Mouse (Mus musculus) thymus, postnatal 25 days (tissue): ENCODE measurements at regions not wholly inside any gene's neighbourhood (a gene's known extent, or its start where the extent isn't known, plus 50 kb on each side); places are given as distances from the start of the nearest gene placed in this dataset.
"Not testable (repeated sequence)": the region's sequence is repeated elsewhere in the genome, so short reads cannot be mapped to it uniquely, and the experiment has no call there.

Source experiments
- DNase-seq: peaks from one replicate; pipeline ENCODE4 v3.0.0; 2022

- DNase-seq, result not testable (repeated sequence)
Observed at GRCm38 (mm10) chr12:119102106-119102505, 135.9 kb upstream of the Abcb5 start.

DNA sequence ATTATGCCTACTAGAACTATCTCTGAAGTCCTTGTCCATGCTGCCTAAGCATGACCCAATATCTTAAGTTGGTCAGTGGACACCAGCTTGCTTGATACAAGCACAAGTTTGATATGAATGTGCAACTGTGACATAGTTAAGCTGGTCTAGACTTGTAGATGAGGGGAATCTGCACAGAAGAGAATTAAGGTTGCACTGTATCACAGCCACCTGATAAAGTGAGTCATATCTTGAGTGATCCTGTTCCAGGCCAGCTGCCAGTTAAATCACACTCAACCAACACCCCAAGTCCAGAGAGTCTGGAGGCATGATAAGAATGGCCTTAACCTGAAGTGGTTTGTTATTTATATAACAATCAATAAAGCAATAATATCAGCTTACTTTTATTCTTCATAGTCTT lies 133.5 kb upstream of the Abcb5 start:
- no peak for DNase-seq

GRCm38 (mm10) chr12:119097814-119098213 lies 131.6 kb upstream of the Abcb5 start:
- no peak for DNase-seq

DNA sequence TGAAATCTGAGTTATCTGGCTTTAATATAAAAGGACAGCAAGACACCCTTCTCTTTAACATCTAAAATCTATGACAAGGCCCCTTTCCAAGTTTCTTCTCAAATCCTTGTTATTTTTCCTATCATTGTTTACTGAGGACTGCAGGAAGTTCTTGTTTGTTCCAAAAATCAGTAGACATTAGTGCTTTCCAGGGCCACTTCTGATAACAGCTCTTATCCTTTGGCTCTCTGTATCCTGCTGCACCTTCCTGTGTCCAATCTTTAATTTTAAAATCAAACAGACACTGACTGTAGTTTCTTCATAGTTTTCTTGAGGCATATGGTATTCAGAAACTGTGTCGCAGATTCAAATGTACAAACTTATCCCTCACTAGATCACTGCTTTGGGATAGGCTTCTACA lies 128.1 kb upstream of the Abcb5 start:
- DNase-seq, result no peak

- no peak for DNase-seq
Observed at GRCm38 (mm10) chr12:119093402-119093801, 127.2 kb upstream of the Abcb5 start.

GRCm38 (mm10) chr12:119089292-119089691 lies 123.1 kb upstream of the Abcb5 start:
- DNase-seq, result no peak

DNA sequence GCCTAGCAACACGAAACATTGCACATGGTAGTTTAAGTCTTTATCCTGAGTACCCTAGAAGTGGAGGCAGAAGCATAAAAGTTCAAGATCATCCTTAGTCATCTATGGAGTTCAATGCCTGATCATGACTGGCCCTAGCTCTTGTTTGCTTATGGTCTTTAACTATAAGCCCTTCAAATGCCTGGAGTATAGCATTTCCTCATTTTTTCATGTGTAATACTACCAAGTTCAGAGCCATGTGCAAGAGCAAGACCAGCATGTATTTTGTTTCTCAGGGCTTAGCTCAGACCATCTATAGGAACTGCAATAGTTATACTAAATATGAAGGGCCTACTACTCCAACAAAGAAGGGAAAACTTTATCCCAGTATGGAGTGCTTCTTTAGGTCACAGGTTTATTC lies 122.4 kb upstream of the Abcb5 start:
- no peak for DNase-seq

- DNase-seq, result no peak
Observed at GRCm38 (mm10) chr12:119084814-119085213, 118.6 kb upstream of the Abcb5 start.

- DNase-seq, result no peak
Observed at GRCm38 (mm10) chr12:119082781-119083180, 116.6 kb upstream of the Abcb5 start.

DNA sequence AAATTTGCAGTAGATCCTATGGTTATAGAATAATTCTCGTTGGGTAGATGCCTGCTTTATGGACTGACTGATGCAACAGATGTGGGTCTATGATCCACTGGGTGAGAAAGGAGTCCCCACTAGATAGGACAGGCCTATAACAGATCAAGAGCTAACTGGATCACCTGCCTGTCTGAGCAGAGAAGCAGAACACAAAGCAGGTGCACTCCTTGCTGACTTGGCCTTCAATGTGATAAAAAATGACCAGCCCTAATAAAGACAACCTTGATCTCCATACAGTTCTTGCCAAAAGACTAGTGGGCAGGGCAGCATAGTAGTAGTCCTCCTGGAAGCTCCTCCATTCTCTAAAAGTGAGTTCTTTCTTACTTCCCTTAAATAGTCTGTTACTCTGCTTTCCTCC lies 109.6 kb upstream of the Abcb5 start:
- DNase-seq, result no peak

DNA sequence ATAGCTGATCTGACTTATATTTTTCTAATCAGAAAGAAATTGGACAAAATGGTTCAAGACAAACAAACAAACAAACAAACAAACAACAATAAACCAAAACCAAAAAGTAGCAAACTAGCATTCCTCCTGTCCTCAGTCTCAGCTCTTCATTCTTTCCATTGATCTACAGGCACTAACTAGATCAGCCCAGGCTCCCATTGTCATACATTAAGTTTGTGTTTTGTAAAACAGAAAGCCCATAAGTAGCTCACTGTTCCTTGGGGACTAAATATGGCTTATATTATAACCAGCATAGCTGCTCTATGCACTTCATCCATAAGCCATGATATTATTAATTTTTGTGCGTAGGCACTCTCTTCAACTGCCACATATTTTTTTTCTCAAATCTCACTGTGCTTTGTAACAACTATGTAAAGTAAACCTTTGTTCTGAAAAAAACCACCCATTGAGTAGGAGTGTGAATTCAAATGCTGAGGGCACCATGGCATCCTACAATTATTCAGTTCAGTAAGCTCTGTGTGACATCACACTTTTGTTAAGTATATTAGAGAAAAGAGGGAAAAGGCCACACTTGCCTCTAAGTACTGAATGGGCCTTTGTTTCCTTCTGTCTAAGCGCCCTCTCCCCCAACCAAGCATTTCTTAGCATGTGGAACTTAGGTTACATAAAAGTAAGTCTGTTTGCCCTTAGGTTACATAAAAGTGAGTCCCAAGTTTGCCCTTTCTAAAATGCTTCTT lies 108.7 kb upstream of the Abcb5 start:
- no peak for DNase-seq

DNA sequence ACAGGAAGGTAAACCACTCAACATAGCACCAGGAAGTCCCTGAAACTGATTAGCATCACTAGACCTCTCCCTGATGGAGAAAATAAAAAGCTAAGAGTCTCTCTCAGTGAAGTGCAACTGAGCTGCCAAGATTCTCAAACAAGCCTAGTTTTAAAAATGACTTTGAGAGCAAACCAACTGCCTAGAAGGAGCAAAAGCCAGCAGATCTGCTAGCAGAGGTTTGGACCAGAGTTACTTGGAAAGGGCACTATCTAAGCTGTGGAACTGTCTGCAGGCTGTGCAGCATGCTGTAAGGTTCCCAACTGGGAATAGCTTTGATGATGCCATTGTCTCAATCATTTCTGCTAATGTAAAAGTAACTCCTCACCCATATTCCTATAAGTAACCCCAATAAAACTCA lies 107.9 kb upstream of the Abcb5 start:
- no peak for DNase-seq

DNA sequence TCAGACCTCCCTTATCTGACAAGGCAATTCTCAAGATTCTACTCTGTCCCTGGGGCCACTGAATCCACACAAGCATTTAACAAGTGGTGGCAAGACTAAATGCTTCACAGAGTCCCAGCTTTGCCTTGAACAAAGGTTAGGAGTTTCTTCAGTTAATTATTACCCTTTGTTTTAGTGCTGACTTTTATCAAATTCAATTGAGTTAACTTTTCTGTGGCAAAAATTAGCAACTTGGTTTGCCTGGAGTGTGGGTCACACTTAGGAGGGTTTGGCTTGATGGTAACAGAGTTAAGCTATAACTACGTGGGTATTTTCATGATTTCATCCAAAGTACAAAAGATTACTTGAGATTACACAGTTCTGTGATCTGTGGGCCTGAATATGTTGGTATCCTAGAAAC lies 104.7 kb upstream of the Abcb5 start:
- DNase-seq, result no peak

GRCm38 (mm10) chr12:119070446-119070845 lies 104.2 kb upstream of the Abcb5 start:
- no peak for DNase-seq

DNA sequence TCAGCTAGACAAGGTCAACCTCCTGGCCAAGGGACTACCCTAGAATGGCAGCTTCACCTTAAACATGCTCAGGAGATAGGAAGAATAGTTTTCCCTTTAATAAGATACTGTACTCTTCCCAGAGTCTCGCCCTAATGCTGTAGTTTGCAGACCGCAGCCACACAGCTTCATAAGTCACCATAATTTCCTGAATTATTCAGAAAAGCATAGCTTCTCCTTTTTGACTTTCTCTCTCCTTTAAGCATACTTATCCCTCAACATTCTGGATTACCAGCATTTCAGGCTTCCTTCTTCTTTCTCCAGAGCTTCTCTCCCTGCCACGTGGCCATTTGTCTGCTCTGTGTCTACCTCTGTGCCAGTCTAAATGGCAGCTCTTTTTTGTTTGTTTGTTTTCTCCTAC lies 103.5 kb upstream of the Abcb5 start:
- no peak for DNase-seq

DNA sequence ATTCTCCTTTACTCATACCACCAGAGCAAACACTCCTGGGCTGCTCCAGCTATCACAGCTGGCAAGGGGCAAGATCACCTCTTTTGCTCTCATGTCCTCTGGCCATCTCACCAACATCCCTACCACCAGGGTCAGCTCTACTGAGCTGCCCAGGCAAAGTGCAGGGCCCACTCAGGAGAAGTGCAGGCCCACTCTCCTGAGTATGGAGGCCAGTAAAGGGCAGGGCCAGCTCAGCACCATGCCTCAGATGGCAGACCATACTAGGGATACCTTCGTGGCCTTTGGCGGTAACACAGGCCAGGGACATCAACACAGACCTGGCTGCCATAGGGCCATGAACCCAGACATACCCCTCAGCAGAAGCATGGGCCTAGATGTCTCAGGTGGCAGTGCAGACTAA lies 101.9 kb upstream of the Abcb5 start:
- no peak for DNase-seq

GRCm38 (mm10) chr12:119062931-119063330 lies 96.7 kb upstream of the Abcb5 start:
- DNase-seq, result no peak

DNA sequence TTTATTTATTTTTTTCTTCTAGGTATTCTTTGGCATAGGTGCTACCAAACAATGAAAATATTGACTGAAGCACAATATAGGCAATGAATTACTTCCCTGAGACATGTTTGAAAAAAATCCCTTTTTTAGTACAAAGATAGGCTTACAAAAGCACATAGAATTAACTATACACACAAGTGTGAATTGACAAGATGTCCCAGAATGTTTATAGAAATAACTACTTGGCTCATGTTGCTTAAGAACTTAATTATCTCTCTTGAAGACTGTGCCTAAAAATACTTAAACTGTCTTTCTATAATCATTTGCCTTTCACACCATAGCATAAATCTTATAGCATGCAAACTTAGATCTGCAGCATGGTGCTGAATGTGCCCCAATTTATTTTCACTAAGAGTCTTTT lies 96.3 kb upstream of the Abcb5 start:
- DNase-seq, result no peak

DNA sequence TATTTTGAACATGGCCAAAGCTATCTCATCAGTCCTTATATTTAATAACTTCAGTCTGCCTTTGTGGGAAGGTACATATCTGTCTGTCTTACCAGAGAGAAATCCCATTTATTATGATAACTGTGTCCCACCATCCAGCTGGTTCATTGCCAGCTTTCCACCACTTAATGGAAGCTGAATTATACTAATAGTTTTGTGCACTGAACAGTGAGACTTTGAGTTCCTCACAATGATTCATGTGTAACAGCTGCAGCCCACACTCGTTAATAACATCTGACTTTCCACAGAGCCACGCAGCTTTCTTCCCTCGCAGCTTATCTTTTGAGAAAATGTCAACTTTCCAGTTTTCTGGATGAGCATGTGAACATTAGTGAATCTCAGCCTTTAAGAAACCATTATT lies 88.3 kb upstream of the Abcb5 start:
- no peak for DNase-seq

- no peak for DNase-seq
Observed at GRCm38 (mm10) chr12:119051692-119052379, 85.6 kb upstream of the Abcb5 start.

- no peak for DNase-seq
Observed at GRCm38 (mm10) chr12:119038306-119038705, 72.1 kb upstream of the Abcb5 start.

DNA sequence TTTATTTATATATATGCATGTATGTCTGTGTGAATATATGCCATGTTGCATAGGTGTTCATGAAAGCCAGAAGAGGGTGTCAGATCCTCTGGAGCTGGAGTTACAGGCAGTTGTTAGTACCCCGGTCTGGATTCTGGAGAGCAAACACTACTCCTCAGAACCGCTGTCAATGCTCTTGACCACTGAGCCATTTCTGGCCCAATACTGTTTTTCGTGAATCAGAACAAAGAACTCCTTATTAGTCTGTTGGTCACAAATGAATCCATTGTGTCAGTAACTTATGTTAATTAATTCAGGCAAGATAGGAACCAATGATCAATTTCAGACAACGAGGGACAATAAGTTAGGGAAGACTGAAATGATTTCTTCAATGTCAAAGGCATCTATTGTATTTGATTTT lies 68.6 kb upstream of the Abcb5 start:
- DNase-seq, result no peak

GRCm38 (mm10) chr12:119028711-119029110 lies 62.5 kb upstream of the Abcb5 start:
- no peak for DNase-seq

GRCm38 (mm10) chr12:119028161-119028560 lies 61.9 kb upstream of the Abcb5 start:
- no peak for DNase-seq

DNA sequence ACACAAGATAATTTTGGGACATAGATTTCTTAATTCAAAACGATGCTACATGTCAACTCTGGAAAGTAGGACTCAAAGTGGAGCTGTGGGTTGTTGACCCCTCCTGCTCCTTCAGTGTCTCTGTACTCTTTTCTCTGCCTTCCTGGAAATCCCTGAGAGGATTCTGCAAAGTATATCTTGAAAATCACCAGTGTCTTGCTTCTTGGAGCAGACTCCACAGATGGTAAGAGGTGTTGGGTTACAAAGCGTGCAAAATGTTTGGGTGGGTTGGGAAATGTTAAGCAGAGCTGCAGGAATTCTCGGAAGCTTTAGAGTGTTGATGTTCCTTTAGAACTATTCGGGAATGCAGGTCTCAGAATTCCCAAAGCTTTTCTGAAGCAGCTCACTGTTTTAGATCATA lies 61.5 kb upstream of the Abcb5 start:
- DNase-seq, result no peak
